Mouse (Mus musculus) embryonic facial prominence, embryonic 13.5 days (tissue): Measurements from ENCODE around the gene Tm9sf4. TPM values are rescaled to one million over a fixed set of nuclear protein-coding genes. Genes with fewer than 3 reads are reported as not detected.

ENCODE experiments used
- ATAC-seq: fragments of 200-750 bp; cut with Nextera tagmentation; 2 replicates; pipeline ENCODE4 v1.8.0; 2017; ENCODE audit warnings: low read depth; ENCODE audit not compliant: insufficient number of reproducible peaks, insufficient read depth, low FRiP score, low TSS enrichment
- H3K27ac ChIP-seq: fragments of 300-500 bp; sonication (generic); 2 replicates; pipeline ENCODE4 v1.5.1; 2015; ENCODE audit warnings: moderate library complexity, mild to moderate bottlenecking, inconsistent platforms
- H3K27me3 ChIP-seq: fragments of 300-500 bp; sonication (generic); 2 replicates; pipeline ENCODE4 v1.6.1; 2015; ENCODE audit warnings: mild to moderate bottlenecking, inconsistent platforms
- H3K36me3 ChIP-seq: fragments of 300-500 bp; sonication (generic); 2 replicates; pipeline ENCODE4 v1.6.1; 2015; ENCODE audit warnings: mild to moderate bottlenecking, inconsistent platforms
- H3K4me1 ChIP-seq: fragments of 300-500 bp; sonication (generic); 2 replicates; pipeline ENCODE4 v1.6.1; 2015; ENCODE audit warnings: inconsistent platforms
- H3K4me2 ChIP-seq: fragments of 300-500 bp; sonication (generic); 2 replicates; pipeline ENCODE4 v1.6.1; 2015; ENCODE audit warnings: moderate library complexity, mild to moderate bottlenecking, inconsistent platforms
- H3K4me3 ChIP-seq: fragments of 300-500 bp; sonication (generic); 2 replicates; pipeline ENCODE4 v1.5.1; 2015; ENCODE audit warnings: mild to moderate bottlenecking, inconsistent platforms
- H3K9ac ChIP-seq: fragments of 300-500 bp; sonication (generic); 2 replicates; pipeline ENCODE4 v1.6.1; 2015; ENCODE audit warnings: mild to moderate bottlenecking, inconsistent platforms
- H3K9me3 ChIP-seq: fragments of 300-500 bp; sonication (generic); 2 replicates; pipeline ENCODE4 v1.6.1; 2016; ENCODE audit warnings: inconsistent platforms
- WGBS: fragments of 180-500 bp; shearing (Covaris S2); methylation state at CpG from one replicate; pipeline ENCODE4 v1.1.7; 2015; ENCODE audit warnings: mixed read lengths; 5-methylcytosine and 5-hydroxymethylcytosine counted together
- polyA plus RNA-seq: library from polyadenylated mRNA; unstranded; fragments of >200 nt; fragmentation: Nextera tagmentation; extraction: Ambion mirVana; gene quantifications from 2 replicates; pipeline ENCODE4 v1.2.1, GENCODE M21; 2015

Tm9sf4 gene
- polyA plus RNA-seq, 1 experiment from 2014 or later = 85.7 TPM

- ATAC-seq = no peak
- Histone ChIP-seq H3K36me3 (peaks cover 99% of the 10 kb centered on the region), H3K4me3 (no peak overlapping the region), H3K9me3 (no peaks in the 10 kb centered on the region), H3K27me3 (no peaks in the 10 kb centered on the region), H3K9ac (no peak overlapping the region), H3K4me2 (no peak overlapping the region), H3K4me1 (no peaks in the 10 kb centered on the region), H3K27ac (no peak overlapping the region)
- 79% methylated on average over 2 of the region's 2 CpGs for WGBS
Measured at GRCm38 (mm10) chr2:153187848-153188247, 26.7 kb downstream of the Tm9sf4 start.

GRCm38 (mm10) chr2:153191242-153191641, 30.1 kb downstream of the Tm9sf4 start:
- Histone ChIP-seq H3K4me2 (no peak overlapping the region), H3K27me3 (no peaks in the 10 kb centered on the region), H3K36me3 (peaks cover 92% of the 10 kb centered on the region), H3K27ac (no peak overlapping the region), H3K4me1 (no peaks in the 10 kb centered on the region), H3K4me3 (no peak overlapping the region), H3K9me3 (no peaks in the 10 kb centered on the region), H3K9ac (no peak overlapping the region)
- no peak for ATAC-seq
- 79% methylated on average over 2 of the region's 2 CpGs for WGBS

- Histone ChIP-seq H3K9ac (no peak overlapping the region), H3K9me3 (no peaks in the 10 kb centered on the region), H3K36me3 (peaks cover 87% of the 10 kb centered on the region), H3K4me1 (no peaks in the 10 kb centered on the region), H3K27me3 (no peaks in the 10 kb centered on the region), H3K4me2 (no peak overlapping the region), H3K4me3 (no peak overlapping the region), H3K27ac (no peak overlapping the region)
- WGBS = 93% methylated on average over 3 of the region's 3 CpGs
- no peak for ATAC-seq
Measured at GRCm38 (mm10) chr2:153194255-153194654, 33.2 kb downstream of the Tm9sf4 start.

- peaks cover 81% of the 10 kb centered on the region for H3K36me3 ChIP-seq
- H3K4me3 ChIP-seq = no peak overlapping the region
- H3K27me3 ChIP-seq = no peaks in the 10 kb centered on the region
- no peaks in the 10 kb centered on the region for H3K9me3 ChIP-seq
- 78% methylated on average over 5 of the region's 5 CpGs for WGBS
- no peak overlapping the region for H3K27ac ChIP-seq
- H3K4me1 ChIP-seq = no peaks in the 10 kb centered on the region
- H3K9ac ChIP-seq = no peak overlapping the region
- ATAC-seq = no peak
- H3K4me2 ChIP-seq = no peak overlapping the region
Measured at GRCm38 (mm10) chr2:153198485-153198884, 37.4 kb downstream of the Tm9sf4 start.

GRCm38 (mm10) chr2:153199114-153199513, 38.0 kb downstream of the Tm9sf4 start:
- WGBS = 84% methylated on average over 2 of the region's 2 CpGs
- H3K9ac ChIP-seq = no peak overlapping the region
- H3K27ac ChIP-seq = no peak overlapping the region
- no peak overlapping the region for H3K4me3 ChIP-seq
- H3K4me1 ChIP-seq = no peaks in the 10 kb centered on the region
- H3K4me2 ChIP-seq = no peak overlapping the region
- no peaks in the 10 kb centered on the region for H3K9me3 ChIP-seq
- peaks cover 84% of the 10 kb centered on the region for H3K36me3 ChIP-seq
- no peak for ATAC-seq
- H3K27me3 ChIP-seq = no peaks in the 10 kb centered on the region

GRCm38 (mm10) chr2:153202766-153203165, 41.7 kb downstream of the Tm9sf4 start:
- Histone ChIP-seq H3K4me1 (no peaks in the 10 kb centered on the region), H3K4me2 (no peak overlapping the region), H3K9me3 (no peaks in the 10 kb centered on the region), H3K9ac (no peak overlapping the region), H3K36me3 (peaks cover 84% of the 10 kb centered on the region), H3K4me3 (no peak overlapping the region), H3K27ac (no peak overlapping the region), H3K27me3 (no peaks in the 10 kb centered on the region)
- no peak for ATAC-seq
- 78% methylated on average over 1 of the region's 1 CpGs for whole genome bisulfite sequencing

GRCm38 (mm10) chr2:153208149-153208548, 47.0 kb downstream of the Tm9sf4 start:
- no peak for ATAC-seq
- H3K27ac ChIP-seq = no peak overlapping the region
- H3K36me3 ChIP-seq = peaks cover 76% of the 10 kb centered on the region
- no peak overlapping the region for H3K4me2 ChIP-seq
- 98% methylated on average over 2 of the region's 2 CpGs for WGBS
- no peaks in the 10 kb centered on the region for H3K27me3 ChIP-seq
- H3K4me1 ChIP-seq = no peaks in the 10 kb centered on the region
- no peaks in the 10 kb centered on the region for H3K9me3 ChIP-seq
- H3K9ac ChIP-seq = no peak overlapping the region
- H3K4me3 ChIP-seq = no peak overlapping the region

GRCm38 (mm10) chr2:153209286-153209685, 48.2 kb downstream of the Tm9sf4 start:
- Histone ChIP-seq H3K27me3 (no peaks in the 10 kb centered on the region), H3K4me3 (no peak overlapping the region), H3K4me1 (no peaks in the 10 kb centered on the region), H3K4me2 (no peak overlapping the region), H3K9ac (no peak overlapping the region), H3K9me3 (no peaks in the 10 kb centered on the region), H3K27ac (no peak overlapping the region), H3K36me3 (peaks cover 67% of the 10 kb centered on the region)
- ATAC-seq = no peak
- WGBS = 91% methylated on average over 5 of the region's 5 CpGs

- WGBS = 90% methylated on average over 5 of the region's 5 CpGs
- H3K27me3 ChIP-seq = no peaks in the 10 kb centered on the region
- H3K9me3 ChIP-seq = no peaks in the 10 kb centered on the region
- peaks cover 45% of the 10 kb centered on the region for H3K36me3 ChIP-seq
- H3K4me1 ChIP-seq = 0 out of 2 replicates have a peak, but pooled peaks cover 4% of the 10 kb centered on the region
- no peak overlapping the region for H3K4me3 ChIP-seq
- H3K27ac ChIP-seq = no peak overlapping the region
- no peak for ATAC-seq
- H3K4me2 ChIP-seq = no peak overlapping the region
- no peak overlapping the region for H3K9ac ChIP-seq
Measured at GRCm38 (mm10) chr2:153211451-153211850, 50.3 kb downstream of the Tm9sf4 start.

GRCm38 (mm10) chr2:153213351-153213750, 52.2 kb downstream of the Tm9sf4 start:
- no peak overlapping the region for H3K4me2 ChIP-seq
- H3K27me3 ChIP-seq = no peaks in the 10 kb centered on the region
- H3K9ac ChIP-seq = no peak overlapping the region
- 89% methylated on average over 4 of the region's 4 CpGs for WGBS
- no peak overlapping the region for H3K27ac ChIP-seq
- no peaks in the 10 kb centered on the region for H3K9me3 ChIP-seq
- no peak overlapping the region for H3K4me3 ChIP-seq
- H3K4me1 ChIP-seq = 0 out of 2 replicates have a peak, but pooled peaks cover 4% of the 10 kb centered on the region
- peaks cover 28% of the 10 kb centered on the region for H3K36me3 ChIP-seq
- no peak for ATAC-seq

GRCm38 (mm10) chr2:153214771-153215259, 53.7 kb downstream of the Tm9sf4 start:
- Histone ChIP-seq H3K4me3 (no peak overlapping the region), H3K4me1 (0 out of 2 replicates have a peak, but pooled peaks cover 4% of the 10 kb centered on the region), H3K36me3 (peaks cover 14% of the 10 kb centered on the region), H3K9ac (no peak overlapping the region), H3K4me2 (no peak overlapping the region), H3K9me3 (no peaks in the 10 kb centered on the region), H3K27ac (no peak overlapping the region), H3K27me3 (no peaks in the 10 kb centered on the region)
- WGBS = 48% methylated on average over 6 of the region's 6 CpGs
- no peak for ATAC-seq

GRCm38 (mm10) chr2:153215421-153215820, 54.3 kb downstream of the Tm9sf4 start:
- no peak overlapping the region for H3K9ac ChIP-seq
- H3K36me3 ChIP-seq = peaks cover 7% of the 10 kb centered on the region
- H3K27ac ChIP-seq = no peak overlapping the region
- 0 out of 2 replicates have a peak, but pooled peaks cover 4% of the 10 kb centered on the region for H3K4me1 ChIP-seq
- no peak for ATAC-seq
- H3K27me3 ChIP-seq = no peaks in the 10 kb centered on the region
- H3K4me2 ChIP-seq = no peak overlapping the region
- H3K9me3 ChIP-seq = no peaks in the 10 kb centered on the region
- WGBS = 66% methylated on average over 4 of the region's 4 CpGs
- H3K4me3 ChIP-seq = no peak overlapping the region
